Mouse (Mus musculus) left cerebral cortex, adult 11 months (tissue): ENCODE measurements around the gene Sv2c.
"Not testable (repeated sequence)": the region's sequence is repeated elsewhere in the genome, so short reads cannot be mapped to it uniquely, and the experiment has no call there.

Experiments used
- DNase-seq: peaks from one replicate; pipeline ENCODE4 v3.0.0; 2022; ENCODE audit warnings: low spot score

The Sv2c gene

GRCm38 (mm10) chr13:96132401-96132816 is at the start of gene Sv2c:
TSS of gene Sv2c (minus strand) at chr13:96132577.
- peak; percentile 38 for DNase-seq

DNA sequence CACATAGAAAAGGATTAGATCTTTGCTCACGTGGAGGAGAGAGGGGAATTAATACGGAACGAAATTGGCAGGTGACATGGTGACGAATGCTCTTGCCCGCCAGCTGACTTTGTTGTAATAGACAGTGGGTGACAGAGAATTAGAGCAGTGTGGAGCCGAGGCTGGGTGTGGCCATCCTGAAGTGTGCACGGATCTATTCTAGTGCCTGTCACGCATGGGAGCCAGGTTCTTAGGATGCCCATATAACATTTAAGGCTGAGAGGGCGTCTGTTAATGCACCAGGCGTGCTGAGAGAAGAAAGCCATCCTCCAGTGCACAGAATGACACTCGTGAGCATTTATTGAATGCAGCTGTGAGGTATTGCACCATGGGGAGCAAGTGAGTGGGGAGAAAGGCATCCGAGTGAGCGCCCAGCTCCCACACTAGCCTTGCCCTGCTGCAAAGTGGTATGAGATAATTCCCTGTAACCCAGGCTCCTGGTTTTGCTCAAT is 48.3 kb upstream of the Sv2c start:
- DNase-seq = no peak

DNA sequence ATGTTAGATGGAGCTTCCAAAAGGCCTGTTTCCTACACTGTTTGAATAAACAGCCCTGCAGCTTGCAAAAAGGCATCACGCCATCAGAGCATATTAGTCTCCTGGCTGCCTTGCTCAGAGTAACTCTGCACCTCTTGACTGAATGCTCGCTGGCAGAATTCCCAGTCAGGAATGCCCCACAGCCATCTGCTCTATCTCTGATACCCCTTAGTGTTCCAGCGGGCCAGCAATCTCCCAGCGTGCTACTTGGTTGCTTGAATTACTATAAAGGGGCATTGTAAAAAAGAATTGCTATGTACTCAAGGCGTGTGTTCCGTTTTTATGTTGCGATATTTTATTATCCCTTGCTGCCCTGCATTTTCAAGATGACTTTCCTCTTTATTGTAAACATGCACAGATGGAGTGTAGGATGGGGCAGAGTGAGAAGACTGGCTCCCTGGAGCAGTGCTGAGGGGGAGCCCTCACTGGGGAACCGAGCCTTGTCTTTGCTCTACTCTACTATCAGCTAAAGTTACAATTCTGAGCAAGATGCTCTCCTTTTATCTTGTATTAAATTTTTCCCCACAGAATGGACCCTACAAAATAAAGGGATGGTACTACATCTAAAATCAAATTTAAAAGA is 43.3 kb upstream of the Sv2c start:
- DNase-seq = no peak

DNA sequence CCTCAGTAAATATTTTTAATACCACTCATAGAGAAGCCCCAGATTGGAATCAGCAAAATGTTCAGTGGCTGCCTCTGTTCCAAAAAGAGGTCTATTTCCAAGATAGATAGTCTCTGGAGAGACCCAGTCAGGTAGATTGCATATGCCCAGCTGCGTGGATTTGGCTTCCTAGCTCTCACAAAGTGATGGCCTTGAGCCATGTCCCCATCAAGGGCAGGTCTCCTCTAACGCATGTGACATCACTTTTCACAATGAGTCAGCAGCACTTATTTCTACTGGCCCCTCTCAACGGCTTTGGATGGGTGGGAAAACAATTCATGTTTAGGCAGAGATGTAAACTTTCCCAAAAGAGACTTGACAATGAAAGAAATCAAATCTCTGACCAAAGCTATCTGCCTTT is 41.3 kb upstream of the Sv2c start:
- DNase-seq = no peak

DNA sequence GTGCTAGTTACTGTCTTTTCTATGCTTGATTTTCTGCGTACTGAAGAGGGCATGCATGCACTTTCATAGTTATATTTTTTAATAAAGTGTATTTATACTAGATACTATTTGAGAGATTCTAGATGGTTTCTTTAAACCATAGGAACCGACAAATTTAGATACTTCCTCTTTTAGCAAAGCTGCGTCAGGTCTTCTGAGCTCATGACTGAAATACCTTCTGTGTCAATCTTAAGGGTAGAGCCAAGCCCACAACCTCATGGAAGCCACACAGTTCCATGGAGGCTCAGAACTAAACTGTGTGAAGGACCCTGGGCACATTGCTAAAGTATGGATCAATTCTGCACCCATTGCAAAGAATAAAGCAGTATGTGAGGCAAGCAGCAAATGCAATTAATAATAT is 39.9 kb upstream of the Sv2c start:
- no peak for DNase-seq

DNA sequence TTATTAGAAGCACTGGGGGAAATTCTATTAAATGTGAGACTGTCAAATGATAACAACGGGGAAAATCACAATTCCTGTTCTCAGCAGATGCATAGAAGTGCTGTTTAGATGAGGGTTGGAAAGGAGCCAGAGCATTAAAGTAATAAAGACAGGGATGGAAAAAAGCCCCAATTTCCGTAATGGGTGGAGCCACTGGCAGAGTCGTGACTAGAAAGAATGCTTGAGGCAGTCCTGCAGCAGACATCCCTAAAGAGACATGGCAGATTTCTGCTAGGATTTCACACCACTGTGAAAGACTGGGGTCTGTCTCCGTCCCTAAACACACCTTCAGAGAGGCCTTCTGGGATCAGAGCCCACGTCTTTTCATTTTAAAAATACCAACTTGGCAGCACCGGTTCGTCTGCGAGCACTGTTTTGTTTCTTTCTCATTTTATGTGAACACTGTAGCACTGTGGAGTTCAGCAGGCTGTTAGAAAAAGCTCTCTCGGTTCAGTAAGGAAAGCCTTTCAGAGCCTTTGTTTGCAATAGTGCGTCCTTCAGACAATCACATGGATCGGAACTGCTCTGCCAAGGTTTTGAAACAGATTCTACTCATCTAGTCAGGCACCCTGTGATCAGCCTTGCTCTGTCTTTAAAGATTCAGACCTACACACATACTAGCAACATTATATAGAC is 36.8 kb upstream of the Sv2c start:
- DNase-seq = no peak

DNA sequence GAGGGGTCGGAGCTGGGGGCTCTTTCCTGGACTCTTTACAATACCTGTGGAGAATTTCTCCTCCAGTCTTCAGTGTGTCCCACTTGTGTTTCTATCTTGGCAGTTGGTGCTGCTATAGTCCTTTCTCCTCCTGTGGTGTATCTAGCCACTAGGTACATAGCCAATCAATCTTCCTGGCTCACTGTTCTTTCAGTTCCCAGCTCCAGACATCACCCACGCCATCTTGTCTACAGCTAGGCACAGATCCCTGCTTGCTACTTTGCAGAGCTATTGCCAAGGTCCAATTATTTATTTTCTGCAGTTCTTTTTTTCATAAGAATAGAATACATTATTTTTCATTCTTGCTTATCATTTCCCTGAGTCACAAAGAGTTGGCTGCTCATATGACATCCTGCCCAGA is 34.2 kb upstream of the Sv2c start:
- DNase-seq = no peak

DNA sequence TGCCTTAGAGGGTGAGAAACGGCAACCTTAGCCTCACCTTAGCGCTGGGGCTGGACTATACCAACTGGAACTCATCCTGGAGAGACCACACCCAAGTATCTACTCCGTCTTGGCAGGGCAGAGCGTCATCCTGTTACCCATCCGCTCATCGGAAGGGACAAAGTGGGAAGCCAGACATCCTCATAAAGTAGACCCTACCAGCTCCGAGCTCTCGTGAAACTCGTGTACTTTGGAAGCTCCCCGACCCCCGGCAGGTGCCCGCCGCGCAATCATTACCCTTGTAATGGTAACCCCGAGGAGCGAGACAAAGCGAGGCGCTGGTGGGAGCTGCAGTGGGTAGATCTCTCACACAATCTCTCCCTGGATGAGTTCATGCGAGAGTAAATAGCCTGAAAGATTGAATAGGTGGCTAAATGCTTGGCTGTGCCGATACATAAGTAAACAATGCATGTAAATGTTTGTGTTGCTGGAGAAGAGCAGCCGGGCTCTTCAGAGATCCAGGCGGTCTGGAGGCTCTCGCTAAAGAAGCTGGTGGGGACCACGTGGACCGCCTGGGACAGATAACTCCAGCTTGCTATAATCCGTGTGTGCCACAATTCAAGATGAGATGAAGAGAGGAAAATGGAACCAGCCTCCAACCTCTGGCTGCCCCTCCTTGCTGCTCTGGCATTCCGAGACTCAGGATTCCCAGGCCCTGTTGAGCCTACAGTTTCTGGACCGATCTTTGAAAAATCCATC is 1.2 kb upstream of the Sv2c start:
- DNase-seq = no peak

- no peak for DNase-seq
Measured at GRCm38 (mm10) chr13:96132833-96133232, 456 bp upstream of the Sv2c start.

GRCm38 (mm10) chr13:96131911-96132310 is 466 bp downstream of the Sv2c start:
- DNase-seq = no peak

DNA sequence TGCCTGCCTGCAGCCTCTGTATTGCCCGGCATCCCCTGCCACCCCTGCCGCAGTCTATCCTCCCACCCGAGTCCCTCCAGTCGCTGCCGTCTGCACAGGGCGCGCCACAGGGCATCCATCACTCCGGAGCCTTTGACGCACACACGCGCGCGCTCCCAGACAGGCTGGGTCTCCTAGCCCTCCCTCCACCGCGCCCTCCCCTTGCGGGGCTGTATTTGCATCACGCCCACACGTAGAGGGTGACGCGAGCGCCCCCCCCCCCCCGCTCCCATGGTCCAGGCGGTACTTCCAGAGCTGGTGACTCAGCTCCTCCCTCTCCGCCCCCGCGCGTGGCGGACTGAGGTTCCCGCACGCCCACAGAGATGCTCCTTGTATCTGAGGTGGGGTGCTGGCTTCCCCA is 1.3 kb downstream of the Sv2c start:
- peak; percentile 59 for DNase-seq

GRCm38 (mm10) chr13:96129081-96129480 is 3.3 kb downstream of the Sv2c start:
- DNase-seq = no peak

DNA sequence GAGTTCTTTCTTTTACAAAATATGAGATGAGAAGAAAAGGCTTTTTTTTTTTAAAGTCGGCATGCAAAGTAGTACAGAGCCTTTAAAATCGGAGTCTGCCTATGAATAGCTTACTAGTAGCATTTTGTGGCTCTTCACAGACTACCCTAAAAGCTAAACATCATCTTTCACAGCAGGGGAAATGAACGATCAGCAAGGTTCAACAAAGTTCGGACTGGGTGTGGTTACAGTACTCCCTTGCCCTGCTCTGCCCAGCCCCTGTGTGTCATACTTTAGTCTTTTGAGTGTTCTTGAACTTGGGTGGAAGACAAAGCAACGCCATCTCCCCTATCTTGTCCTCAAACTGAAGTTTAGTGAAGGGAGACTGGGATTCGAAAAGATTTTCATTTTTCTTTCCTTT is 5.7 kb downstream of the Sv2c start:
- no peak for DNase-seq

GRCm38 (mm10) chr13:96125011-96125410 is 7.4 kb downstream of the Sv2c start:
- DNase-seq = no peak

DNA sequence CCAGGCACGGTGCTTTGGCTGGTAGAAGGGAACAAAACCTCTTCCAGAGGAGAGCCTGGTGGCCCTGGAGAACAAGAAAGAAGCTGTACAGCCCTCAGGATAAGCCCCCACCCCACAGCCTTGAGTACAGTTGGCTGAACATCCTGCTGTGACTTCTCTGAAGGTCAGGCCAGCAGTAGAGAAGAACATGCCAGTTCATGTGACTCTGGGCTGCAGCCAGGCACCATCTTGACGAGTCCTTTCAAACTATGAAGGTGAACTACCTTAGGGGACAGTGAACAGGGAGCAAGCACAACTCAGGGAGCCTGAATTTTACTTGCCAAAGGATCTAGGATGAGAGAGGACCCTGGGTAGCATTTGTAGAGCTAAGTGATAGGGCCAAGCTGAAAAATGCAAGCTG is 19.7 kb downstream of the Sv2c start:
- DNase-seq = no peak

- DNase-seq = no peak
Measured at GRCm38 (mm10) chr13:96110767-96111166, 21.6 kb downstream of the Sv2c start.

DNA sequence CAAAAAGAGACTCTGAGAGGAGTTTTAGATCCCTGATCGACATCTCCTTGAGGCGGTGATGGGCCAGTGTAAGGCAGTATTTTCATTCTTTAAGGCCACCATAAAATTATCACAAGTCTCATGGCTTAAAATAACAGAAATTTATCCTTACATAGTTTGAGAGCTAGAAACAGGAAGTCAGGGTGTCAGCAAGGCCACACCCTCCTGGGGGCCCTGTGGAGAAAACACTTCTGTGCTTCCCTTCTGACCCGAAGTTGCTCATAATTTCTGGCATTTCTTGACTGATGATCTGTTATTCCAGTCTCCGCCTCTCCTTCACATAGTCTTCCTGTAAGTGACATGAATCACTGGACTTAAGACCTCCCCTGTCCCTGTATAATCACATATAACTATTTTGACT is 26.0 kb downstream of the Sv2c start:
- no peak for DNase-seq

DNA sequence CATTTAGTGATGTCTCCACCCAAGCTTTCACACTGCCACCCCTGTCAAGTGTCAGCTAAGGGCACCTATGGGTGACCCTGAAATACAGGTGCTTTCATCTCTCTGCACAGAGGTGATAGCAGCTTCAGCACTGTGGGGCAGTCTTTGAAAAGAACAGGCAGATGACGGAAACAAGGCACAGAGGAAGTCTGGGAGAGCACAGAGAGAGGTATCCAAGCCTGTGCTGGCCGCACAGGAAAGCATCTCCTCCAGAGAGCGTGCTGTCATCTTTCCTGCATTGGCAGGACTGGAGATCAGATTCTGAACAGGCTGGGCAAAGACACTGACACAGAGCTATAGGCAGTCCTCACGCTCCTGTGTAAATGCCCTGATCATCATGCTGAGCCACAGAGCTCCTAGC is 41.4 kb downstream of the Sv2c start:
- DNase-seq = no peak

GRCm38 (mm10) chr13:96085581-96086302 is 46.6 kb downstream of the Sv2c start:
- no peak for DNase-seq

- not testable (repeated sequence) for DNase-seq
Measured at GRCm38 (mm10) chr13:96081754-96082153, 50.6 kb downstream of the Sv2c start, which contains the start of gene Gm17190. TSS of gene Gm17190 (plus strand) at chr13:96082054.

DNA sequence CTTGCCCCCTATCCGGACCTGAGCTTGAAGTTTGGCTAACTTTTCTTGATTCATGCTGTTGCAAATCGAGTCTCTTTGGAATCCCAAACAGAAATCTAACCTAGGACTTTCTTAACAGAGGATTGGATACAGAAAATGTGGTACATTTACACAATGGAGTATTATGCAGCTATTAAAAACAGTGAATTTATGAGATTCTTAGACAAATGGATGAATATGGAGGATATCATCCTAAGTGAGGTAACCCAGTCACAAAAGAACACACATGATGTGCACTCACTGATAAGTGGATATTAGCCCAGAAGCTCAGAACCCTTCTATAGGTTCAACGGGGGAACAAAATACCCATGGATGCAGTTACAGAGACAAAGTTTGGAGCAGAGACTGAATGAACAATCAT is 51.1 kb downstream of the Sv2c start, which contains the start of gene Gm20075:
Gm20075 (minus strand) TSS at position 101 of the 400 bp plus-strand sequence.
- not testable (repeated sequence) for DNase-seq

- DNase-seq = no peak
Measured at GRCm38 (mm10) chr13:96073555-96073954, 58.8 kb downstream of the Sv2c start.
